Mouse (Mus musculus): Measurements from ENCODE around the gene Ccn2.

The Ccn2 gene

GRCm38 (mm10) chr10:24642796-24643580 lies 47.7 kb downstream of the Ccn2 start:
- DNase-seq = no peak

GRCm38 (mm10) chr10:24645169-24645568 lies 49.9 kb downstream of the Ccn2 start:
- DNase-seq = no peak

Measured in kidney, adult 11 months (tissue).